Mouse (Mus musculus): ENCODE measurements at regions not wholly inside any gene's neighbourhood (a gene's known extent, or its start where the extent isn't known, plus 50 kb on each side); places are given as distances from the start of the nearest gene placed in this dataset.
"Not testable (repeated sequence)": the region's sequence is repeated elsewhere in the genome, so short reads cannot be mapped to it uniquely, and the experiment has no call there.

DNA sequence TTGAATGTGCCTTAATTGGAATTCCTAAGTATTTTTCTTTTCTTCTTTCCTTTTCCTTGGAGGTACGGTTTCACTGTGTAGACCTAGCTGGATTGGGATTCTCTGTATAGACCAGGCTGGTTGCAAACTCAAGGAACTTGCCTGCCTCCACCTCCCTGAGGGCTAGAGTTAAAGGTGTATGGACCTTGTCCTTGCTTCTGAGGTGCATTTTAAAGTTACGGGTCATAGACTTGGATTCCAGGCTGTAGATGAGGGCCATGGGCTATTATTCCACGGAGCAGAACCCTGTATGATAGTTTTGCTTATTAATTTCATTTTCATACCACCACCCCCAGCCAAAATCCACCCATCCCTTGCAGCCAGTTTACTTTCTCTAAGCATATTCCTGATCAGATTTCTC, 50.7 kb upstream of the Wdr26 start:
- DNase-seq (ENCODE audit: low spot score): no peak
- no peaks in the 10 kb centered on the region for H3K36me3 ChIP-seq (ENCODE audit: control insufficient read depth, insufficient read depth, low read length)

DNA sequence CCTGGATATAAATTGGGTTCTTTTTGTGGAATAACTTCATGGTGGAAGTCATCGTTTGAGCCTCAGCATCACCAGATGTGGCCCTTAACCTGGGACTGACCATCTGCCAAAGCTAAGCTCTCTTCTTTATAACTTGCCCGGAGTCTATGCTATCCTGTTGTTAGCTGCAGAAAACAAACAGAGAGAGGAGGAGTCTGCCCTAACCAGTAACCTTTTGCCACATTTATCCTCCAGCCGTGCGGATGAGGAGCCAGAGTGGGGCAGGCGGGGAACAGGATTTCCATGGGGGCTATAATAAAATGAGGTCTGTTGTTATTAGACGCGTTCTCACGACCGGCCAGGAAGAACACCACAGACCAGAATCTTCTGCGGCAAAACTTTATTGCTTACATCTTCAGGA, 51.4 kb upstream of the Wdr26 start:
- ATAC-seq (ENCODE audit: insufficient number of reproducible peaks, low FRiP score, low TSS enrichment, low read depth) (no peak), DNase-seq (ENCODE audit: low spot score) (no peak)
- H3K9me3 ChIP-seq (ENCODE audit: control insufficient read depth, low read length): no peaks in the 10 kb centered on the region; the same call in 1 of the 2 replicates
- H3K27ac ChIP-seq (replicated peaks; ENCODE audit: low read depth, low read length): no peak overlapping the region
- no peak overlapping the region for H3K9ac ChIP-seq (ENCODE audit: low read length)
- H3K4me2 ChIP-seq (ENCODE audit: low read depth, severe bottlenecking): no peak overlapping the region
- peaks cover 14% of the 10 kb centered on the region; the same call in 1 of the 2 replicates for H3K4me1 ChIP-seq (ENCODE audit: control insufficient read depth, insufficient read depth, low read length)
- 91% methylated on average over 10 of the region's 10 CpGs for WGBS
- no peaks in the 10 kb centered on the region for H3K36me3 ChIP-seq (ENCODE audit: control insufficient read depth, insufficient read depth, low read length)
- no peak overlapping the region for H3K4me3 ChIP-seq (ENCODE audit: low read depth, low read length)
- no peaks in the 10 kb centered on the region for H3K27me3 ChIP-seq (ENCODE audit: control insufficient read depth, insufficient read depth, low read length)

More for the DNA sequence above, 50.7 kb upstream of the Wdr26 start:
- Histone ChIP-seq H3K4me3 (ENCODE audit: low read depth, low read length) (no peak overlapping the region), H3K27me3 (ENCODE audit: control insufficient read depth, insufficient read depth, low read length) (no peaks in the 10 kb centered on the region), H3K9me3 (ENCODE audit: control insufficient read depth, low read length) (no peaks in the 10 kb centered on the region; the same call in 1 of the 2 replicates), H3K4me2 (ENCODE audit: low read depth, severe bottlenecking) (no peak overlapping the region), H3K27ac (replicated peaks; ENCODE audit: low read depth, low read length) (no peak overlapping the region), H3K9ac (ENCODE audit: low read length) (no peak overlapping the region), H3K4me1 (ENCODE audit: control insufficient read depth, insufficient read depth, low read length) (peaks cover 20% of the 10 kb centered on the region; the same call in 1 of the 2 replicates)
- 90% methylated on average over 3 of the region's 3 CpGs for WGBS
- no peak for ATAC-seq (ENCODE audit: insufficient number of reproducible peaks, low FRiP score, low TSS enrichment, low read depth)

DNA sequence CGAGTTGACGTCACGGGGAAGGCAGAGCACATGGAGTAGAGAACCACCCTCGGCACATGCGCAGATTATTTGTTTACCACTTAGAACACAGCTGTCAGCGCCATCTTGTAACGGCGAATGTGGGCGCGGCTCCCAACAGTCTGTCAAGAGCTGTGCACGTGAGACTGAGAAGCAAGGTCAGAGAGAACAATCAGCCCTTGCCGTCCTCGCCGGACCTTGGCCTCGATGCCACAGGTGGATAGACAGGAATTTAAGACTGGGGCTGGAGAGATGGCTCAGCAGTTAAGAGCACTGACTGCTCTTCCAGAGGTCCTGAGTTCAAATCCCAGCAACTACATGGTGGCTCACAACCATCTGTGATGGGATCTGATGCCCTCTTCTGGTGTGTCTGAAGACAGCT, 58.7 kb upstream of the Wdr26 start:
- not testable (repeated sequence) for H3K4me1 ChIP-seq (ENCODE audit: control insufficient read depth, insufficient read depth, low read length); H3K36me3 ChIP-seq (ENCODE audit: control insufficient read depth, insufficient read depth, low read length); H3K9me3 ChIP-seq (ENCODE audit: control insufficient read depth, low read length); H3K4me2 ChIP-seq (ENCODE audit: low read depth, severe bottlenecking); ATAC-seq (ENCODE audit: insufficient number of reproducible peaks, low FRiP score, low TSS enrichment, low read depth); H3K9ac ChIP-seq (ENCODE audit: low read length); H3K4me3 ChIP-seq (ENCODE audit: low read depth, low read length); DNase-seq (ENCODE audit: low spot score); H3K27me3 ChIP-seq (ENCODE audit: control insufficient read depth, insufficient read depth, low read length); H3K27ac ChIP-seq (replicated peaks; ENCODE audit: low read depth, low read length)
- WGBS: 94% methylated on average over 10 of the region's 15 CpGs

DNA sequence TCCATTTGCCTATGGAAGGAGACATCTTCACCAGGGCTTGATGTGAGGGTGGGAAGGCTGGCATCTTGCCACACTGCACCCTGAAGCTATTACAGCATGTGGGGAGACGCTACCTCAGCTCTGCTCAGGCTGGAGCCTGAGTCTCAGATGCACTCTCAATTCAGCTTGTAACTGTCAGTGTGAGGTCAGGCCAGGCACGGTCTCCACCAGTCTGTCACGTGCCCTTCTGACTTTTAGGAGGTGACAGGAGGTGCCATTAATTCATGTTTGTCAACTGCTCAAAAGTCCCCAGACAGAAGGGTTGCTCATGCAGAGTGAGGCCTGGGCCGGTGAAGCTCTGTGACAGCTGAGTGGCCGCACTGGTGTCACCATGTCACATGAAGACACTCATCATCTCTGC, 59.4 kb upstream of the Wdr26 start:
- WGBS: 70% methylated on average over 5 of the region's 5 CpGs
- H3K27ac ChIP-seq (replicated peaks; ENCODE audit: low read depth, low read length): no peak overlapping the region
- H3K9ac ChIP-seq (ENCODE audit: low read length): no peak overlapping the region
- no peak overlapping the region for H3K4me3 ChIP-seq (ENCODE audit: low read depth, low read length)
- no peaks in the 10 kb centered on the region for H3K36me3 ChIP-seq (ENCODE audit: control insufficient read depth, insufficient read depth, low read length)
- no peaks in the 10 kb centered on the region for H3K27me3 ChIP-seq (ENCODE audit: control insufficient read depth, insufficient read depth, low read length)
- ATAC-seq (ENCODE audit: insufficient number of reproducible peaks, low FRiP score, low TSS enrichment, low read depth) (no peak), DNase-seq (ENCODE audit: low spot score) (no peak)
- H3K4me2 ChIP-seq (ENCODE audit: low read depth, severe bottlenecking): no peak overlapping the region
- H3K9me3 ChIP-seq (ENCODE audit: control insufficient read depth, low read length): no peaks in the 10 kb centered on the region
- H3K4me1 ChIP-seq (ENCODE audit: control insufficient read depth, insufficient read depth, low read length): no peaks in the 10 kb centered on the region

DNA sequence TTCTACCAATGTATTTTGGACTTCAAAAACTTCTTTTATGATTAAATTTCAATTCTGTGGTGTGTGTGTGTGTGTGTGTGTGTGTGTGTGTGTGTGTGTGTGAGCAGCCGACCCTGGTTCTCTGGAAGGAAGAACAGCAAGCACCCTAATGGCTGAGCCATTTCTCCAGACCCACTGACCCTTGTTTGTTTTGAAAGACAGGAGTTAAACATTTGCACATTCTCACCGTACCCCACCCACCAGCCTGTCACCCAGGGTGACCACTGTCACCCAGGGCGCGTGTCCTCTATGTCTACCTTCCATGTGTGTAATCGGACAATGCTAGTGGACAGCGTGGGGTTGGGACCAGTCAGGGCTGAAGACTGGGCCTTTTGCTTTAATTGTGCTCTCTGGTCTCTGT, 60.0 kb upstream of the Wdr26 start:
- no peak overlapping the region for H3K4me3 ChIP-seq (ENCODE audit: low read depth, low read length)
- DNase-seq (ENCODE audit: low spot score) (no peak), ATAC-seq (ENCODE audit: insufficient number of reproducible peaks, low FRiP score, low TSS enrichment, low read depth) (no peak)
- H3K36me3 ChIP-seq (ENCODE audit: control insufficient read depth, insufficient read depth, low read length): no peaks in the 10 kb centered on the region
- no peaks in the 10 kb centered on the region for H3K4me1 ChIP-seq (ENCODE audit: control insufficient read depth, insufficient read depth, low read length)
- no peaks in the 10 kb centered on the region for H3K9me3 ChIP-seq (ENCODE audit: control insufficient read depth, low read length)
- H3K27me3 ChIP-seq (ENCODE audit: control insufficient read depth, insufficient read depth, low read length): no peaks in the 10 kb centered on the region
- no peak overlapping the region for H3K27ac ChIP-seq (replicated peaks; ENCODE audit: low read depth, low read length)
- H3K4me2 ChIP-seq (ENCODE audit: low read depth, severe bottlenecking): no peak overlapping the region
- WGBS: 89% methylated on average over 6 of the region's 6 CpGs
- no peak overlapping the region for H3K9ac ChIP-seq (ENCODE audit: low read length)

- WGBS: 4% methylated on average over 20 of the region's 20 CpGs
- Histone ChIP-seq H3K4me2 (ENCODE audit: low read depth, severe bottlenecking) (no peak overlapping the region), H3K9ac (ENCODE audit: low read length) (no peak overlapping the region), H3K4me3 (ENCODE audit: low read depth, low read length) (no peak overlapping the region), H3K27ac (replicated peaks; ENCODE audit: low read depth, low read length) (no peak overlapping the region), H3K36me3 (ENCODE audit: control insufficient read depth, insufficient read depth, low read length) (no peaks in the 10 kb centered on the region), H3K27me3 (ENCODE audit: control insufficient read depth, insufficient read depth, low read length) (no peaks in the 10 kb centered on the region), H3K4me1 (ENCODE audit: control insufficient read depth, insufficient read depth, low read length) (no peaks in the 10 kb centered on the region), H3K9me3 (ENCODE audit: control insufficient read depth, low read length) (no peaks in the 10 kb centered on the region)
- DNase-seq (ENCODE audit: low spot score) (peak; percentile 93), ATAC-seq (ENCODE audit: insufficient number of reproducible peaks, low FRiP score, low TSS enrichment, low read depth) (peak; percentile 96)
Measured at GRCm38 (mm10) chr1:181272622-181273296, 61.0 kb upstream of the Wdr26 start.

- Histone ChIP-seq H3K27me3 (ENCODE audit: control insufficient read depth, insufficient read depth, low read length) (no peaks in the 10 kb centered on the region), H3K4me3 (ENCODE audit: low read depth, low read length) (no peak overlapping the region), H3K27ac (replicated peaks; ENCODE audit: low read depth, low read length) (no peak overlapping the region), H3K36me3 (ENCODE audit: control insufficient read depth, insufficient read depth, low read length) (no peaks in the 10 kb centered on the region), H3K4me1 (ENCODE audit: control insufficient read depth, insufficient read depth, low read length) (no peaks in the 10 kb centered on the region), H3K4me2 (ENCODE audit: low read depth, severe bottlenecking) (no peak overlapping the region), H3K9ac (ENCODE audit: low read length) (no peak overlapping the region), H3K9me3 (ENCODE audit: control insufficient read depth, low read length) (no peaks in the 10 kb centered on the region)
- 50% methylated on average over 8 of the region's 10 CpGs for WGBS
- ATAC-seq (ENCODE audit: insufficient number of reproducible peaks, low FRiP score, low TSS enrichment, low read depth) (no peak), DNase-seq (ENCODE audit: low spot score) (no peak)
Measured at GRCm38 (mm10) chr1:181273540-181274204, 61.9 kb upstream of the Wdr26 start.

DNA sequence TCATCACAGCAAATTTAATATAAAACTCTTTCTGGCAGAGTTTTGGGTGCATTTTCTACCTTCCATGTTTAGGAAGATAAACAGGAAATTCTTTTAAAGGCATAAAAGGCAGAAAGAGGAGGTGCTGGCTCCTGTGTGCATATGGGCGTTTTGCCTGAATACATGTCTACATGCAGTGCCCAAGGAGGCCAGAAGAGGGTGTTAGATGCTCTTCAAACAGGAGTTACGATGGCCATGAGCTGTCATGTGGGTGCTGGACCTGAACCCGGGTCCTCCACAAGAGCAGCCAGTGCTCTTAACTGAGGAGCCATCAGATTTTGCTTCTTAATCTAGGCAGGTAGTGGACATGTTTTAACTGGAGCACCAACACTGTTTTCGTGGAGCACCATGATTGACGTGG, 69.0 kb upstream of the Wdr26 start:
- Histone ChIP-seq H3K4me1 (ENCODE audit: control insufficient read depth, insufficient read depth, low read length) (no peaks in the 10 kb centered on the region), H3K4me2 (ENCODE audit: low read depth, severe bottlenecking) (no peak overlapping the region), H3K27ac (replicated peaks; ENCODE audit: low read depth, low read length) (no peak overlapping the region), H3K4me3 (ENCODE audit: low read depth, low read length) (no peak overlapping the region), H3K9me3 (ENCODE audit: control insufficient read depth, low read length) (no peaks in the 10 kb centered on the region), H3K9ac (ENCODE audit: low read length) (no peak overlapping the region), H3K27me3 (ENCODE audit: control insufficient read depth, insufficient read depth, low read length) (no peaks in the 10 kb centered on the region), H3K36me3 (ENCODE audit: control insufficient read depth, insufficient read depth, low read length) (no peaks in the 10 kb centered on the region)
- ATAC-seq (ENCODE audit: insufficient number of reproducible peaks, low FRiP score, low TSS enrichment, low read depth): no peak
- 82% methylated on average over 5 of the region's 5 CpGs for WGBS
- no peak for DNase-seq (ENCODE audit: low spot score)
